Mouse (Mus musculus) adrenal gland, adult 18-20 months (tissue): ENCODE measurements around the gene Gfm2. TPM values are rescaled to one million over a fixed set of nuclear protein-coding genes. Genes with fewer than 3 reads are reported as not detected.

Source experiments
- DNase-seq, 2 experiments: peaks; one replicate each; pipeline ENCODE4 v3.0.0; 2021 to 2022; ENCODE audit warnings: low spot score in 2 of 2
- total RNA-seq, 2 experiments: library from RNA; stranded (reverse); gene quantifications; 1 replicate in 1 of 2; 2 replicates in 1 of 2; pipeline ENCODE4 v1.2.3; 2021

Gene Gfm2
- total RNA-seq, 2 experiments from 2014 or later: 43.6 to 49.7 TPM

GRCm38 (mm10) chr13:97224341-97224982, 86.7 kb downstream of the Gfm2 start:
- no peak for DNase-seq

GRCm38 (mm10) chr13:97225130-97225529, 87.4 kb downstream of the Gfm2 start:
- no peak for DNase-seq

- no peak for DNase-seq
Measured at GRCm38 (mm10) chr13:97227795-97228194, 90.1 kb downstream of the Gfm2 start.

GRCm38 (mm10) chr13:97230101-97230500, 92.4 kb downstream of the Gfm2 start:
- no peak for DNase-seq

Other genes with a start within 250 kb of the Gfm2 start
- gene Gcnt4, start 213.2 kb upstream of the Gfm2 start, total RNA-seq: under 1 TPM; 0.10 to 0.66 TPM
- not detected for gene 1700029F12Rik, start 103.6 kb upstream of the Gfm2 start, total RNA-seq
- gene Fam169a, start 70.7 kb upstream of the Gfm2 start, total RNA-seq: 10 to 100 TPM in 1 of 2 experiments, 1 to 10 TPM in 1; 1.3 to 12.5 TPM
- 1 to 10 TPM in 1 of 2 experiments, under 1 TPM in 1; 0.32 to 8.8 TPM for gene Gm6169, start 38.7 kb upstream of the Gfm2 start, total RNA-seq
- gene Nsa2, start within 50 bp of the Gfm2 start, total RNA-seq: 10 to 100 TPM; 58.5 to 69.6 TPM
- gene Hexb, start 60.4 kb downstream of the Gfm2 start, total RNA-seq: 10 to 100 TPM; 40.3 to 48.1 TPM
- gene Enc1, start 103.2 kb downstream of the Gfm2 start, total RNA-seq: 10 to 100 TPM in 1 of 2 experiments, 1 to 10 TPM in 1; 6.2 to 10.6 TPM